Mouse (Mus musculus) gonadal fat pad, adult 2 months (tissue): ENCODE results near the gene Dnajb2. TPM values are rescaled to one million over a fixed set of nuclear protein-coding genes. Genes with fewer than 3 reads are reported as not detected.

Experiments used
- DNase-seq: peaks from one replicate; pipeline ENCODE4 v3.0.0-alpha.2; 2012; ENCODE audit warnings: low read depth
- polyA plus RNA-seq: library from polyadenylated mRNA; depleted of rRNA; stranded (reverse); fragments of >200 nt; gene quantifications from 2 replicates; pipeline ENCODE4 v1.2.3, GENCODE M21; 2012; rRNA removed

Gene Dnajb2
- 37.9 and 48.4 TPM in 2 replicates for polyA plus RNA-seq

- DNase-seq, result no peak
Observed at GRCm38 (mm10) chr1:75236117-75237050, at the start of gene Dnajb2. TSS of gene Dnajb2 (plus strand) at chr1:75236406.

DNA sequence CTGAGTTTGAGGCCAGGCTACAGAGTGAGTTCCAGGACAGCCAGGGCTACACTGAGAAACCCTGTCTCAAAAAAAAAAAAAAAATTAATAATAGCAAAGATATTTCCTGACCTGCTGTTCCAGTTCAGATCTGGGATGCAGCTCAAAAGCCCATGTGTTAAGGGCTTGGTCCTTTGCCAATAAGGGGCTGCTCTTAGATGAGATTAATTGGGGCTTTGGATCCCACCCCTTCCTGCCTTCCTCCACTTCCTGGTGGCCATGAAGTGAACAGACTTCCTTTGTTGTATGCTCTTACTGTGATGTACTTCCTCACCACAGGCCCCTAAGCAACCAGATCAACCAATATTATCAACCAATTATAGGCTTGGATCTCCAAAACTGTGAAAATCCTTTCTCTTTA, 49.1 kb upstream of the Dnajb2 start:
- DNase-seq, result no peak

GRCm38 (mm10) chr1:75187914-75188483, 48.2 kb upstream of the Dnajb2 start:
- no peak for DNase-seq

DNA sequence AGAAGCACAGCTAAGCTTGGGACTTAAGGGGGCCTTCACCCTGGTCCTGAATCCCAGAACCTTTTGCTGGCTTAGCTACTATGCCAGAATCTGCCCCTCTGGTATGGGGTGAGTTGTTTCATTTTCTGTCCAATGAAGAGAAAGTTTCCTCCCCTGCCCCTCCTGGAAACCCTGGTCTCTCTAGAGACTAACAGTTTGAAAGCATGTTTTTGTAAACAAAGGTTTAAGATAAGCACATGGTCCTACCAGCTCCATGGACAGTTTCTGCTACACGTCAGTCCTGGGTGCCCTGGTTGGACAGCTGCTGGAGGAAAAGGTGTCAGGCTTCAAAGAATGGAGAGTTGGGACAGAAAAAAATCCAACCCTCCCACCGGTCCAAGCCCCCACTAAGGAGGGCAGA, 45.6 kb upstream of the Dnajb2 start:
- no peak for DNase-seq

DNA sequence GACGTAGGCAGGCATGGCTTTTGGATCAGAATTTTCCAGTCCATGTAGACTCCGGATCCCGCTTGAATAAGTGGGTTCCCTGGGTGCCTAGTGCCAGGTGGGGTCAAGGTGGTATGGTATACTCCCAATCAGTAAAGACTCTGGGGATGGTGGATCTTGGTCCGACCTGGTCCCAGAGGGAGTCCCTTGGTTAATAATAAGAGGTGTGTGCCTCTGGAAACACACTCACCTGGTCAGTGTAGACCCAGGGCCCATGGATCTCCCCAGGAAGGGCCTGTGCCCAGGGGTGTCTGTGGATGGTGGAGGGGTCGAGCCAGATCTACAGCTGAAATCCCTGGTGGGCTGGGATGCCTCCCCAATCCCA, 45.0 kb upstream of the Dnajb2 start:
- DNase-seq, result no peak

DNA sequence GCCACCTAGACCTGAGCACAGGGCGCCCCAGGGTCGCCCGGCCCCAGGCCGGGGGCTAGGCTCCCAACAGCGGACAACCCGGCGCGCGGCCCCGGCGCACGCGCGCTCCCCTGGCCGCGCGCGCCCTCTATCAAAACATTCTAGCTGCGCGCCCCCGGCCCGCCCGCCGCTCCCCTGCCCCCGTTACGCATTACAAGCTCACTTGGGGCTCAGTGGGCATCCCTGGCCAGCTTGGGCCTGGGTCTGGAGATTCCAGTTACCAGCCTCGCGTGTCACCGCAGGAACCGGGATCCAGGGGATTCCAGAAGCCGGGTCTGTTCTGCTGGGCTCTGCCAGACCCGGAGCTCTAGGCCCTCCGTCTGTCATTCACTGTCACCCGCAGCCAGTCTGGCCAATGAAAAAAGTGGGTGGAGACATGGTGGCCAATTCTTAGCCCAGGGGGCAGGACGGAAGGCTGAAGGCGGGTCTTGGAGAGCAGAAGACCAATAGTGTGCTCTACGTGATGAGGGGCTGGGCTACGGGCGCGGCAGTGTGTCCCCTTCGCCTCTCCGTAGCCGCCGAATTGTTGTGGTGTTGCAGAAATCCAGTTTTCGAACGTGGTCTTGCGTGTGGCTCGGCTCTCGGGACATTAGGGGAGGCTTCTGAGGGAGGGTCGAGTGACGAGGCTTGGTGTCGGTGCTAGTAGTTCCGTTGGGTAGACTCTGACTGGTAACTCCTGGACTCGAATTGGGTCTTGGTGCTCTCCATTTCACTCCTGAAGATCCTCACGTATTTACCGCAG, 44.4 kb upstream of the Dnajb2 start, which contains the start of the genes Ankzf1 and Atg9a:
Gene Ankzf1, plus strand, starts transcription at position 530 of the 781 bp plus-strand sequence.
Gene Atg9a, minus strand, starts transcription at position 575 of the 781 bp plus-strand sequence.
- DNase-seq, result peak; percentile 92

DNA sequence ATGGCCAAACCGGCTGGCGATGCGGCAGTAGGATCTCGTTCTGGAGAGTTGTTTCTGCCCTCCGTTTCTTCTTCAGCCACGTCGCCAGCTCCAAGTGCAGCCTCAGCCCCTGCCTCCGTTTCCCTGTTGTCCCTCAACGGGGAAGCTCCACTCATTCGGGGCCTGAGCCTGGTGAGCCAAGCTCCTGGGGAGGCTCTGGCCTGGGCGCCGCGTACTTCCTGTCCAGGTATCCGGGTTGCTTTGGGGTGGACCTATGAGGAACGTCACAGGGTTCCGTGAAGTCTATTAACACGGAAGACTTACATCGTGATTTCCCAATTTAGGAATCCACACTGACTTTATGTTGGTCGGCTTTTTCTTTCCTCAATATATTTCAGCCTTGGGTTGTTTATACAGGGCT, 43.8 kb upstream of the Dnajb2 start:
- DNase-seq, result no peak

DNA sequence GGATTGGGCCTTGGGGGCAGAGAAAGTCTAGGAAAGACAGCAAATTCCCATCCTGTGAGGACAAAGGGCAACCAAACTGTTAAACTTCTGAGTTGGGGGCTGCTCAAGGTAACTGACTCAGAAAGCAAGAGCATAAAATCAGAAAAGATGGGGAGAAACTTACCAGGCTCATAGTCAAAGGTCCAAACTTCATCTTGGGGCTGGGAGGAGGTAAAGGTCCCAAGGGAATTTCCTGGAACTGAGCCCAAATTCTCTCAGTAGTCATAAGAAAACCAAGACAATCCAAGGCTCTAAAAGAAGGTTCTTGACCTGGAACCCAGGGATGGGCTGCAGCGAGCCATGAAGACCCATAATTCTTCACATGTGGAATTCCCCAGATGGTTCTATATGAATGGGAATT, 35.0 kb upstream of the Dnajb2 start:
- DNase-seq, result no peak

GRCm38 (mm10) chr1:75208967-75209678, 27.1 kb upstream of the Dnajb2 start:
- no peak for DNase-seq

- no peak for DNase-seq
Observed at GRCm38 (mm10) chr1:75210136-75211087, 25.8 kb upstream of the Dnajb2 start, which contains the start of the genes Glb1l and Stk16. TSS of gene Glb1l (minus strand) at chr1:75210813. TSS of gene Stk16 (plus strand) at chr1:75210838.

GRCm38 (mm10) chr1:75211141-75211708, 25.0 kb upstream of the Dnajb2 start:
- DNase-seq, result no peak

GRCm38 (mm10) chr1:75212542-75212941, 23.7 kb upstream of the Dnajb2 start:
- DNase-seq, result no peak

DNA sequence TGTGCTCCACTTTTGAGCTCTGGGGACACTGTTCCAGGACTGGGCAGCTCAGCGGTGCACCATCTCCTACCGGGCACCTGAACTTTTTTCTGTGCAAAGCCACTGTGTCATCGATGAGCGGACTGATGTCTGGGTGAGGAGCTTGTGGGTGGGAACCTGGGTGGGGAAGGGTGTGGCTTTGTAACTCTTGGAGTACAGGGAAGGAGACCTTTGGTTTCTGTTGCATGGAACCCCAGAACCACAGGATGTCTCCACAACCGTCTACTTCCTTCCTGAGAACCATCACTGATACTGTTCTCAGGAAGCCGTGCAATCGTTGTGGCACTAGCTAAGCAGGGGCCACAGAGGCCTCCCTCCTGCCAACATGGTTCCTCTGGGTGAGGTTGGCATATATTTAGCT, 23.1 kb upstream of the Dnajb2 start:
- no peak for DNase-seq

GRCm38 (mm10) chr1:75214442-75214841, 21.8 kb upstream of the Dnajb2 start:
- DNase-seq, result no peak

DNA sequence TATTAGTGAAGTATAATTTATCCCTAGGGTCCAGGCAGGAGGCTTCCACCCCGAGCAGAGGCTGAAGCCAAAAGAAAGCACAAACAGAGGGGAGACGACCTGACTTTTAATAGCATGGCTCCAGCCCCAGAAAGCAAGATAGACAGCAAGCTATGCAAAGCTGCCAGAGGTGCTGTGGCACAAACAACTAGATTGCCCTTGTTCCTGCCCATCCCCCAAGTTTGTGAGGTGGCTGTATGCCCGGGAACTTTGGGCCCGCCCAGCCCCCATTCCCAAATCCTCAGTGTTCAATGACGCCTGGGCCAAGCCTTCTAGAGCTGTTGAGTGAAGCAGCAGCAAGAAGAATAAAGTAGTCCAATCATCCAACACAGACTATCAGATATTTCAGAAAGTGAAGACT, 21.3 kb upstream of the Dnajb2 start:
- DNase-seq, result no peak

DNA sequence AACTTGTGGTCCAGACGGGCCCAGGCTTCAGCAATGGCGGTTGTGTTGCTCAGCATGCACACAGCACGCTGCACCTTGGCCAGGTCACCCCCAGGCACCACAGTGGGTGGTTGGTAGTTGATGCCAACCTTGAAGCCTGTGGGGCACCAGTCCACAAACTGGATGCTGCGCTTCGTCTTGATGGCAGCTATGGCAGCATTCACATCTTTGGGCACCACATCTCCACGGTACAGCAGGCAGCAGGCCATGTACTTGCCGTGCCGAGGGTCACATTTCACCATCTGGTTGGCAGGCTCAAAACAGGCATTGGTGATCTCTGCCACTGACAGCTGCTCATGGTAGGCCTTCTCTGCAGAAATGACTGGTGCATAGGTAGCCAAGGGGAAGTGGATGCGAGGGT, 20.4 kb upstream of the Dnajb2 start:
- no peak for DNase-seq

GRCm38 (mm10) chr1:75216797-75217585, 19.2 kb upstream of the Dnajb2 start:
- no peak for DNase-seq

DNA sequence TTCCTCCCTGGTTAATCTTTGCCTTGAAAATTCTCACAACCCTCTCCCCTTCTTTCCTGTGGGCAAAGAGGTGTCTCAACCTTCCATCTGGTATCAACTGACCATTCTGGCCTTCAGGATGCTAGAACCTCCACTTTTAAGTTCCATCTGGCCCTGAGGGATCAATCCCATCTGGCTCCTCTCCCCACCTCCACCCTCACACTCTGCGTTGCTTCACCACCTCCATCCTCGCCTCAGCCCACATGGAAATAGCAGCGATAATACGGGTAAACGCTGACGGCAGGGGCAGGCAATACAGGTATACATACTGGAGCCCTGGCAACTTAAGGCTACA, 18.3 kb upstream of the Dnajb2 start:
- no peak for DNase-seq
